Mouse (Mus musculus): ENCODE results near the gene Ssbp1.

Gene Ssbp1

DNA sequence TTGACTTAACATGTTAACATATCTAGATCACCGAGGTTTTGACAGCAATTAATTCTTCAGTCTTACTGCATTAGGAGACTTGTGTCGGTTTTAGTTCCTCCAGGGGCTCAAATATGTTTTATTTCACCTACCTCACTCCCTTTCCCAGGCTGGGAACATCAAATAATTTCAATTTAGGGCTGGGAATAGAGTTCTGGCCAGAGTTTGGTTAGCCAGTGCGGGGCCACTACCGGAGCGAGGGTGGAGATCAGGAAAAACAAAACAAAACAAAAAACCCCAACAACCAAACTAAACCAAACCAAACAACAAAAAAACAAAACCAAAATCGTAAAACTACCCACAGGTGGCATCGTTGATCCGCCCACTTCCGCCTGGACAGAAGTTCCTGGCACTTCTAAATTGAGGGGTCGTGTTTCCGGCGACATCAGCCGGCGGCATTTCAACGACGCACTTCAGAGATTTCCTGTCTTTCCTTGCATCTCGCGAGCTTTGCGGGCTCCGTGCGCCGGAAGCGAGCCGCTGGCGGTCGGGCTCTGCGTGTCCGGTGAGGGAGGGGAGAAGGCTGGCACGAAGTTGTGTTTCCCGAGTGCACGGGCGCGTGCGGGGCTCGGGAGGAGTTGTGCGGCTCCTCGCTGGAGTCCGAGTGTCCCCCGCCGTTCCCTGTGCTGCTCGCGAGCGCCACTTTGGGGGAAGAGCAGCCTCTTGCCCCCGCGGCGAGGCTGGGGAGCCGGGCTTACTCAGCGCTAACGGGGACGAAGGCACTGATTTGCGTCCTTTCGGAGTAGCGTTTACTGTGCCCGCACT lies at the start of gene Ssbp1:
Gene Ssbp1 (plus strand): TSS at position 437 of the 804 bp plus-strand sequence.
- DNase-seq (ENCODE audit: low read depth in 1 of 2, low spot score in 2 of 2): peak; percentile 80 to 84

DNA sequence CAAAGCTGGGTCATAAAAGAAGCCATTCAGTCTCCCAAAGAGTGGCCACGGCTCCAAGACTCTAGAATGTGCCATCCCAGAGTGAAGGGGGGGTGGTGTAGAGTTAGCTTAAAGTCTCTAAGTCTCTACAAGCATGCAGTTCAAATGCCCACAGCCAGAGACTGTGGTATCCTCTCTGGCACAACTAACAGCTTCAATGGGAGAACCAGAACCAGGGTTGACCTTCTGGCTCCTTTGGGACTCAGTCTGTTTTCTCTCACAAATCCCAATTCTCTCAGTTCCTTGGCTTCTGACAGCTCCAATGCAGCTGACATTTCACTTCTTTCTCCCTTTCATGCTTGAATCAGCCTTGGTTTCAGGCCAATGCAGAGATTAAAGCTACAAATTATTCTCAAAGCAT lies 48.1 kb upstream of the Ssbp1 start:
- no peak for DNase-seq (ENCODE audit: low read depth in 1 of 2, low spot score in 2 of 2)

DNA sequence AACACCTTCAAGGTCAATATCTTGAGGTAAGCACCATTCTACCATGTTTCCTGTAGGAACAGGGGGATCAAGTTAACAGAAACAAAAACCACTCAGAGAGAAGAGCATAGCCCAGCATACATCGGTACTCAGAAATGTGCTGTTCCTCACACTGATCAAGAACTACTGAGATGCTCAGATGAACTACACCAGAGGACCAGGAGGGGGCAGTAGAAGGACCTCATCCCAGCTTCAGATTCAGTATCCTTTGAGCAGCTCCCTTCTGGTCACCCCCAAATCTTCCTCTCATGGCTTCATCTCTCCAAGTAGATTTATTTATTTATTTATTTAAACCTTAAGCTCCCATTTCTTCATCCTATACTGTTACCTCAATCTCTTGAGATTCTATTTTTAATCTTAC lies 47.4 kb upstream of the Ssbp1 start:
- no peak for DNase-seq (ENCODE audit: low read depth in 1 of 2, low spot score in 2 of 2)

DNA sequence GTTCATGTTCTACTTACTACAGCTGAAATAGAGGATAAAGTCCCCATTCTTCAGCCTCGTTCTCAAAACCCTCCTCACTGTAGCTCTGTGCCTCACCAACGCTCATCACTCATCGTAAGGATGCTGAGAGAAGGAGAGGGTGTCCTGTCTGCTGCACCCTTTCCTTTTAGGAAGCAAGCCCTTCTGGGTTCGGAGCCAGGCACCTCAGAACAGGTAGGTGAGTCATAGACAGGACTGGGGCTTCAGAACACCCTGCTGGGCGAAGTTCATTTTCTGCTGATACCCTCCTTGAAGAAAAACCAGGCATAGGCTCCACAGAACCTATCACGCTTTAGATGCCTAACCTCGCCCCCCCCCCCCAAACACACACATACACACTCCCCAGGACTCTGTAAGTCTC lies 43.7 kb upstream of the Ssbp1 start:
- no peak for DNase-seq (ENCODE audit: low read depth in 1 of 2, low spot score in 2 of 2)

DNA sequence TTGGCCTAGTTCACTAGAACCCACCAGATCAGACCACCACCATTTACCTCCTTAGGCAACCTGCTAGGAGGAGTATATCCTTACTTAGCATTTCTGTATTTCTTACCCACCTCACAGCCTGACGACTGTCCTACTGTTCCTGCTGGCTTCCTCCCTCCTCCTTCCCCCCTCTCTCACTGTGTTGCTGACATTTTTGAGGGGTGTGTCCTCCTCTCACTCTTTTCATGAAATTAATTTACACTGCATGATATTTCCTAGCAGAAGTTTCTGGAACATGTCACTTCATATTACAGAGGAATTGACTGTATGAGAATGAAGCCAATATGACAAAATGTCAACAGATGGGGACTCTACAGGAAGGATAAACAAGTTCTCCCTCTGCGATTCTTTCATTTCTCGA lies 42.5 kb upstream of the Ssbp1 start:
- DNase-seq (ENCODE audit: low read depth in 1 of 2, low spot score in 2 of 2): no peak

DNA sequence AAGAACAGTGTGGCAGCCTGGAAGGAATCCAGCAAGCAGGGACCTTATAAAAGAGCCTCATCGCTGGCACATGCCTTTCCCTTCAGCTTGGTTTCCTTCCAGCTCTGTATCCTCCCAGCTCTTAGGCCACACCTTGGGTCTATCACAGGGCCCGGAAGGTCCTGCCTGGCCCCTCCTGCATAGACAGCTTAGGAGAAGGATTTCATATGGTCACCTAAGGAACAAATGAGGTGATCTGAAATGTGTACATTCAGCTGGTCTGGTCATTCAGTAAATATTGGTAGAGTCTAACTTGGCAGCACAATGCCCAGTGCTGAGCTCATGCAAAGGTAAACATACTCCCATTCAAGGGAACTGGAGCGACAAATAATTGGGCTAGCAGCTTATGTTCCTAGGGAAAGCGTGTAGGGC lies 41.6 kb upstream of the Ssbp1 start:
- no peak for DNase-seq (ENCODE audit: low read depth in 1 of 2, low spot score in 2 of 2)

DNA sequence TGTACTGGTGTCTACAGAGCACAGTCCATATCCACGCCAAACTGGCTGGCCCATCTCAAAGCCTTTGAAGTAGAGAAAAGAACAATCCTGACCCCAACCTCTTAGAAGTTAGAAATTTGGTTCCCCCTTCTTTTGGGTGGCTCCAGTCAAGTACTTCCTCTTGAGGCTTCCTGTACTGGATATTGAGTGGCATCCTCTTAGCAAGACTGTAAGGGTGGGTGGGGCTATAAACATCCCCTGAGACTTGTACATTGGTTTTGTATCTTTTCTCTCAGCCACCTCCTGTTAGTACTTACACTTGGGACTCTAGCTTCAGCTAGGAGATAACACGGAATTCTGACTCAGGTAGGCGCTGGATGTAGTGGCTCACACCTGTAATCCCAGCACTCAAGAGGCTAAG lies 40.9 kb upstream of the Ssbp1 start:
- DNase-seq (ENCODE audit: low read depth in 1 of 2, low spot score in 2 of 2): no peak

DNA sequence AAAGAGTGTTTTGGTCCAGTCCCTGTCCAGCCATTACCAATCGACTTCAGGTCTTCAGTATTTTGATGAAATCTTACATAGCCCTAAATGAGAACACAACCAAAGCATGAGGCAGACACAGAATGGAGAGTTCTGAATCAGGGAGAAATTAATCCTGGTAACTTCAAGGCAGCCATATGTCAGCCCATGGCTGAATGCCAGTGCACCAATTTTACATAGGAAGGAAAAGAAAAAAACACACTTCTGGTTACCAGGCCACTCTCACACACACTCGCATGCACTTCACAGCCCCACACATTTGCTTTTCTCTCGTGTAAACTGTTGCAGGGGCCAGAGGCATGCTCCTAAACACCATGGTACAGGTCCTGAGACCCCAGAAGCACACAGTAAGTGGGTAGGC lies 40.3 kb upstream of the Ssbp1 start:
- DNase-seq (ENCODE audit: low read depth in 1 of 2, low spot score in 2 of 2): no peak

DNA sequence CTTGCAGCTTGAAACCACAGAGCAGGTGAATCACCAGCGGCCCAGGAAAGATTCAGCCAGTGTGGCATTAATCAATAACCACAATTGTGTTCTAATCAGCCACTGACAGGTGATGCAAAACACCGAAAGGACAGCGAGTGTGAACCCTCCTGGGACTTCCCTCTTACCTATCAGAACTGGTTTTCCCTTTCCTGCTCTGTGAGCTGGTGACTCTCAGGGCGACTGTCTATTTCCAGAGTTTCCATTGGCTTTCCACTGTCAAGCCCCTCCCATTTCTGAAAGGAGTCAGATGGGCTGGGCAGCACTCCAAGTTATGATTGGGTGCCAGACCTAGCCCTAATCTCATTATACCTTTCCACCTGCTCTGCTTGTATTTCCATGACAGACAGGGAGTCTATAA lies 39.8 kb upstream of the Ssbp1 start:
- DNase-seq (ENCODE audit: low read depth in 1 of 2, low spot score in 2 of 2): no peak

DNA sequence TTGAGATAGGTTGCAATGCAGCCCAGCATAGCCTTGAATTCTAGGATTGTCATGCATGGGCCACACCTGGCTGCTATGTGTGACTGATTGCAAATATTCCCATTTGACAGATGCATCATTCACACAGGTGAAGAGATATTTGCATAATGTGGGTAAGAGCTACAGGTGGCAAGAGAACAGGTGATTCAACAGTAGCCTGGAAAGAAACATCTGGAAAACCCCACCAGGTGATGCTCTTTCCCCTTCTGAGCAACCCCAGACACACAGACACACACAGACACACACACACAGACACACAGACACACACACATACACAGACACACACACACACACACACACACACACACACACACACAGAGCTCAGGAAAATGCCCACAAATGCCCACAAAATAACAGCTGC lies 39.3 kb upstream of the Ssbp1 start:
- no peak for DNase-seq (ENCODE audit: low read depth in 1 of 2, low spot score in 2 of 2)

DNA sequence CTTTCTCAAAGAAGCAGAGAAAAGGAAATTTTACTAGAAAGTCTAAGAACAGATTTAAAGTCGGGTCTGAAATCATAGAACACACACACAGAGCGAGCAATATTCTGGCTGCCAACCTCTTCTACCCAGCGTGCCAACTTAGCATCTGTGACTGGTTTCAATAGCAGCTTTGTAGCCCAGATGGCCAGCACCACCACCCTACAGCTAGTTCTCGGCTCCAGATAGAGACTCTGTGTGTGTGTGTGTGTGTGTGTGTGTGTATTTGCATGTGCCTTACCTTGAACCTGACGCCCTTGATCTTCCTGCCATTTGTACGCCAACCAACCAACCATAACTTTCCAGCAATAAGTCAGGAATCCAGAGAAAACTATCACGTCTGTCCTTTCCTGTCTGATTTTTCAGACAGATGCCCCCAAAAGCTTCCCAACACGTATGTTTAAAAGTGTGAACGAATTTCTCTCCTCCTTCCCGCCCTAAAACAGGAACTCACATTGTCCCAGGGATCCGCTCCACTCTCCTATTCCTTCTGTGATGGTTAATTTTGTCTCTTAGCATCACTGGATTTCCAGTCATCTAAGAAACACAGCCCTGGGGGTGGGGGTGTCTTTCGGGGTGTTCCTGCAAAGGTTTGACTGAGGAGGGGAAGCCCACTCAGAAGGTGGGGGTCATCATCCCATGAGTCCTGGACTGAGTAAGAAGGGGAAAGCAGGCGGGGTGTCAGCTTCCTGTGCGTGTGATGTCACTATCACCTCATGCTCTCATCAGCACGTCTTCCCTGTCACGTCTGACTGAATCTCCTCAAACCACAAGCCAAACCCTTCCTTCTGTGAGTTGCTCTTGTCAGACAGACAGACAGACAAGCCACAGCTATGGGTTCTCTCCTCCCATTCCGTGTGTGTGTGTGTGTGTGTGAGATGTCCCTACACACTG lies 38.5 kb upstream of the Ssbp1 start:
- no peak for DNase-seq (ENCODE audit: low read depth in 1 of 2, low spot score in 2 of 2)

DNA sequence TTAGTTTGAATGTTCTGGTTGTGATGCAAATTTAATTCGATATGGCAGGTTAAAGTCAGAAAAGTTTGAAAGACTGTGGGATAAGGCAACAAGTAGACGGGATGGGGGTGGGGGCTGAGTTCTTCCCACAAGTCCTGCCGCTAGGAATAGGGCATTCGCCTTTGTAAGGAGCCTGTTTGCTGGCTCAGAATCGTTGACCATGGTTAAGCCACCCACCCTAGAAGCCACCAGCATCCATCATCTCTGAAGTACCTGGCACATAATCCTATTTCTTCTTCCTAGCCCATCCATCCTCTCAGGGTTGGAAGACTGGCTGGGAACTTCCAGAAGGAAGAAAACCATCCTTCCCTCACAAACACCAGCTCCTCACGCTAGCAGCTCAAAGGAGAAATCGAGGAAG lies 36.5 kb upstream of the Ssbp1 start:
- DNase-seq (ENCODE audit: low read depth in 1 of 2, low spot score in 2 of 2): no peak

DNA sequence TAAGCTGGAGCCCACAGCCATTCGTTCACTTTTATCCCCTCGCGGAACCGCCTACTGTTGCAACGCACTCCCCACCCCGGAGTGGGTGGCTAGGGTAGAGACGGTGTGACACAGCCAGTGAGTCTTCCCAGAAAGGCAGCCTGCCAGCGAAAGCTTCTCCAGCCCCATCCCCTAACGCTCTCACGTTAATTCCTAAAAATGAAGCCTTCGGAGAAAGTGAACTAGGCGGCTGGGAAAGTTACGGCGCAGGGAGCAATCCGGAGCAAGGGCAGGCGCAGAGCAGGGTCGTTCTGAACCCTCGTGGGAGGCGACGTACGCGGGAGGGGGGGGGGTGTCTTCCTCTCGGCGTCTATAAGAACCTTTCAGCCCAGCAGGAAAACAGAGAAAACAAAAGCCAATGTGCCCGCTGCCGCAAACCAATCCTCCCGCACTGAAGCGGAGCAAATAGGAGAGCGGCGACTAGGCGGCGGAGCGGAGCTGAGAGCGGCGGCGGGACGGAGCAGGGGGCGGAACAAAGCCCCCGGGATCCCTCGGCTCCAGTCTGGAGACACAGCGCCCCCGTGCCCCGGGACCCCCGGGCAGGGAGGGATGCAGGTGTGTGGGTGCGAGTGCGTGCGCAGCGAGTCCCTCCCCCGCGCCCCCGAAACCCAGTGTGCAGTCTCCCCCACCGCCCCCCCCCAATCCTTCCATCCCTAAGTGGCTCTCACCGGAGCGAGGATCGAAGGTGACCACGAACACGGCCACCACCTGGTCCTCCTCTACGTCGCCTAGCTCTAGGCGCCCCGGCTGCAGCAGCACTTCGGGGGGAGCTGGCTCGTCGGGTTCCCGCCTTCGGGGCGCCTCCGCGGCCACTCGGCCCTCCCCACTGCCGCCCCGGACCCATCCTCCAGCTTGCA lies 35.8 kb upstream of the Ssbp1 start:
- peak in 1 of 2 experiments; percentile 24 for DNase-seq (ENCODE audit: low read depth in 1 of 2, low spot score in 2 of 2)

DNA sequence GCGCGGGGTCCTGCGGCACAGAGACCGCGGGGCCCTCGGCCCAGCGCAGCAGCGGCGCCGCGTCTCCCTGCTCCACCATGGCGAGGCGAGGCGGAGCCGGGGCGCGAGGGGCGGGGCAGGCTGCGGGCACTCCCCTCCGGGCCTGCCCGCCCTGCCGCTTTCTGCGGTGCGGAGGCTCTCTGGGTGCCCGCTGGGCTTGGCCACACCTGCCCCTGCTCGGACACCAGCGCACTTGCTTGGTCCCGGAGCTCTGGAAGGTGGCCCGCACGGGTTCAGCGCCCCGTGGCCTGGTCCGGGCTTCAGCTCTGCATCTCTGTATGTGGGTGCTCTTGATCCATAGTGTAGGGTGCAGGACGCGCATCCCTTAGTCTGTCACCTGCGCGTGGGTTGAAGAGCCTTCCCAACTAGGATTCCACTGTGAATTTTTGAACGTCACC lies 35.1 kb upstream of the Ssbp1 start, which contains the start of gene E330009J07Rik:
Gene E330009J07Rik (minus strand): TSS at position 89 of the 437 bp plus-strand sequence.
- DNase-seq (ENCODE audit: low read depth in 1 of 2, low spot score in 2 of 2): peak; percentile 18 to 59

DNA sequence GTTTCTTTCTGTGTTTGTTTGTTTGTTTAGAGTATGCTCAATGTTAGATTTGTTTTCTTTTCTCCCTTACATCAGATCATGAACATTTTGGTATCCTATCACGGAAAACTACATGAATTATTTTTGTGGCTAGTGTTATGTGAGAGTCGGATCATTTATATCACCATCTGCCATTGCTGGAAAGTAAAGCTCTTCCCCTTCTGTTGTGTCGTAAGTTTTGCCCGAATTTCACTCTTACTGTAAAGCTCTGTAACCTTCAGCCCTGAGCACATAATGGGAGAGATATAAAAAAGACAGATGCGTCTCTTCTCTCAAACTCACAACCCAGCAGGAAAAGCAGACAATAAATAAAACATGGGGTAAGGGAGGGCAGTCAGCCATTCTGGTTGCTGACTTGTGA lies 32.2 kb upstream of the Ssbp1 start, which contains the start of gene Wee2:
Gene Wee2 (plus strand): TSS at position 153 of the 400 bp plus-strand sequence.
- DNase-seq (ENCODE audit: low read depth in 1 of 2, low spot score in 2 of 2): no peak

DNA sequence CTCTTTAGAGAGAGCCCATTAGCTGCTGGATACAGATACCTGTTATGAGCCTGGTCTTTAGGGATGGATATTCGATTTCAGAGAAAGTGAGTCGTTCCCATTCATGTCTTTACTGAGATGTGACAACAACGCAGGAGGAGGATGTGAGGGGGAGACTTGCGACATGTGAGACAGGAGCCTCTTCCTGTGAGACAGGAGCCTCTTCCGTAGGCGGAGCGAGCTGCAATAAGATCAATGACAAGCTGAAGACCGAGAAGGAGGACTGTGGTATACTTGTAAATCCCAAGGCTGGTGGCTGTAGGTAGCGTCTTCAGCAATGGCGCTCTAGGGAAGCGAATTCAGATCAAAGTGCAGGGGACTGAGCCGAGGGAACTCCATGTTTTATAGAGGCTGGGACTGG lies 31.4 kb upstream of the Ssbp1 start:
- DNase-seq (ENCODE audit: low read depth in 1 of 2, low spot score in 2 of 2): no peak

DNA sequence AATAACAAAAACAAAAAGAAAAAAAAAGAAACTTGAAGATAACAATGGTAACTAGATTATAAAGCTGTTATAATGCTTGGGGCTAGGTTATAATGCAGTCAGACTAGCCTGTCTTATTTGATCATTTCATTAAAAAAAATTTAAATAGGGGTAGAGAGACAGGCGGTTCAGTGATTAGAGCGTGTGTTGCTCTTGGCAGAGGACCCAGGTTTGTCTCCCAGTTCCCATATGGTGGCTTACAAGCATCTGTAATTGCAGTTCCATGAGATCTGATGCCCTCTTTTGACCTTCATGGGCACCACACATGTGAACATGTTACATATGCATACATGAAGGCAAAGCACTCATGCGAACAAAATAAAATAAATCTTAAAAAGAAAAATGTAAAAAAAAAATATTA lies 29.9 kb upstream of the Ssbp1 start:
- DNase-seq (ENCODE audit: low read depth in 1 of 2, low spot score in 2 of 2): no peak

DNA sequence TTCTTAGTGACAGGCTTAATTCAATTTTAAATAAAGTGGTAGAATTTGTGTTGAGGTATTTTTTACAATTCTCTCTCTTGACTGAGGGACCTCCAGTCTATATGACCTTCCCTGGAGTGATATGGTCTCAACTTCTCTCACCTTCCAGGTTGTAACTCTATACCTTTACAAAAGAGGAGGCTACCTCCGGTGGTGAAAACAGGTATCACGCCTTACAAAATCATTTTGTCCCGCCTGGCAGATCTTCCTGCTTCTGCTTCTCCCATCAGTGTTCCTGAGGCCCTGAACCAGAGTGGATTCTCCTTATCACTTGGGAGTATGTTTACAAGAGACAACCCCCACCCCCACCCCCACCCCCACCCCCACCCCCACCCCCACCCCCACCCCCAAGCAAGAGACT lies 29.4 kb upstream of the Ssbp1 start:
- no peak for DNase-seq (ENCODE audit: low read depth in 1 of 2, low spot score in 2 of 2)

DNA sequence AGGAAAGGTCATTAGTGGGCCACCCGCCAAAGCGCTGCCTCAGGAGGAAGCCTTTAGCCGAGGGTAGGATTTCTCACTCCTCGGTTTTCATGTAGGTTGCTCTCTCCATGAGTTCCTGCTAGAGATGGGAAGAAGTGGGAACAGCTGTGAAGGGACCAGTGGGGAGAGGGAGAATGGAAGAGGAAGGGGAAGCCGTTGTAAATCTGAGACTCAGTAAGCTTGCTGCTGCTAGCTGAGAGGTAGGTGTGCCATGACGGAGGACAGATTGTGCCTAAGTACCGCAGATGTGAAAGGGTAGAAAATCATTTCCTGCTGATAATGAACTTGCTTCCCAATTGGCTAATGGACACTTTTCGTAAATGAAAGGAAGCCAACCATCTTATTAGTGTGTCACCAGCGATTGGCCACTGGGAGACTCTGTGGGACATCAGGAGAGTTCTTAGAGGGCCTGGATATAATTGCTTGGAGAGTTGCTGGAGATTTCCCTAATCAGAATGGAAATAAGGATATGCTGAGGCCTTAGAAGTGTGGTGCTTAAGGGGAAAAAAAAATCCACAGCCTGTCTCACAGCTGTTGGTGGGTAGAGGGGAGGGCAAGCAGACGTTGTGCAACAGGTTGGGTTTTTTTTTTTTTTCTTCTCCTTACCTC lies 27.7 kb upstream of the Ssbp1 start:
- DNase-seq (ENCODE audit: low read depth in 1 of 2, low spot score in 2 of 2): no peak

DNA sequence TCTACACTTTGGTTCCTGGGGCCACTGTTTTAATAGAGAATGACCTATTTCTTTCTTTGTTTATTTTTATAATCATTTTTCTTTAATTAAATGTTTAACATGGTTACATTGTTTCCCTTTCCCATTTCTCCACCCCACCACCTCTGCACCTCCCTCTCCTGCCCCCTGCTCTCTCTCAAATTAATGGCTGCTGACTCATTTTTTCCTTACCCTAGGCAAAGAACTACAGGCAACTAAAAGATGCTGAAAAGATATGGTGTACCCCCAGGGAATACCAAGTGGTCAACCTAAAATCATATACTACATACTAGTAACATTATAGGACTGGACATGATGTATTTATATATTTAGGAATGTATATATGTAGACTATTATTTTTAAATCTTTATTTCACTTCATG lies 22.5 kb upstream of the Ssbp1 start:
- DNase-seq (ENCODE audit: low read depth in 1 of 2, low spot score in 2 of 2): no peak

Measured in monocyte, adult 2 months (primary cell).